Mouse (Mus musculus) fibroblast of lung, adult 2 months (primary cell): ENCODE results near the gene Eif4e2.

Source experiments
- DNase-seq: peaks from one replicate; pipeline ENCODE4 v3.0.0-alpha.2; 2011; ENCODE audit warnings: low read depth

Eif4e2 gene

GRCm38 (mm10) chr1:87201848-87202247 is 11.9 kb upstream of the Eif4e2 start:
- DNase-seq = no peak

- DNase-seq = no peak
Observed at GRCm38 (mm10) chr1:87203779-87204178, 9.9 kb upstream of the Eif4e2 start.

- DNase-seq = no peak
Observed at GRCm38 (mm10) chr1:87204465-87204864, 9.2 kb upstream of the Eif4e2 start, which contains the start of gene Chrng. Chrng (plus strand) TSS chr1:87204657.

GRCm38 (mm10) chr1:87205038-87205437 is 8.7 kb upstream of the Eif4e2 start:
- DNase-seq = no peak

GRCm38 (mm10) chr1:87205502-87205901 is 8.2 kb upstream of the Eif4e2 start:
- DNase-seq = no peak

- DNase-seq = no peak
Observed at GRCm38 (mm10) chr1:87206339-87206738, 7.4 kb upstream of the Eif4e2 start.

GRCm38 (mm10) chr1:87211431-87211830 is 2.3 kb upstream of the Eif4e2 start:
- DNase-seq = no peak

GRCm38 (mm10) chr1:87214748-87215147 is 1.0 kb downstream of the Eif4e2 start:
- DNase-seq = no peak

GRCm38 (mm10) chr1:87217938-87218337 is 4.2 kb downstream of the Eif4e2 start:
- DNase-seq = no peak

GRCm38 (mm10) chr1:87225739-87226138 is 12.0 kb downstream of the Eif4e2 start:
- DNase-seq = no peak

- DNase-seq = no peak
Observed at GRCm38 (mm10) chr1:87226409-87227159, 12.9 kb downstream of the Eif4e2 start.

GRCm38 (mm10) chr1:87227160-87227550 is 13.4 kb downstream of the Eif4e2 start:
- DNase-seq = no peak

- no peak for DNase-seq
Observed at GRCm38 (mm10) chr1:87230606-87231005, 16.9 kb downstream of the Eif4e2 start.

GRCm38 (mm10) chr1:87232197-87232596 is 18.5 kb downstream of the Eif4e2 start:
- no peak for DNase-seq

GRCm38 (mm10) chr1:87239056-87239455 is 25.3 kb downstream of the Eif4e2 start:
- DNase-seq = no peak

- DNase-seq = no peak
Observed at GRCm38 (mm10) chr1:87243021-87243420, 29.3 kb downstream of the Eif4e2 start.

GRCm38 (mm10) chr1:87245430-87245829 is 31.7 kb downstream of the Eif4e2 start:
- DNase-seq = no peak

GRCm38 (mm10) chr1:87245929-87246815 is 32.5 kb downstream of the Eif4e2 start:
- DNase-seq = peak; percentile 20

GRCm38 (mm10) chr1:87252040-87252609 is 38.4 kb downstream of the Eif4e2 start:
- DNase-seq = no peak

GRCm38 (mm10) chr1:87255173-87255572 is 41.5 kb downstream of the Eif4e2 start:
- DNase-seq = peak; percentile 49

GRCm38 (mm10) chr1:87257691-87258090 is 44.0 kb downstream of the Eif4e2 start:
- no peak for DNase-seq

GRCm38 (mm10) chr1:87258484-87258883 is 44.8 kb downstream of the Eif4e2 start:
- DNase-seq = no peak

GRCm38 (mm10) chr1:87259316-87259715 is 45.6 kb downstream of the Eif4e2 start:
- DNase-seq = no peak
